Mouse (Mus musculus): ENCODE measurements around the gene Aqr. TPM values are rescaled to one million over a fixed set of nuclear protein-coding genes. Genes with fewer than 3 reads are reported as not detected.

Aqr gene
- 4.7 and 6.9 TPM in 2 replicates for polyA plus RNA-seq (2012; rRNA removed)

DNA sequence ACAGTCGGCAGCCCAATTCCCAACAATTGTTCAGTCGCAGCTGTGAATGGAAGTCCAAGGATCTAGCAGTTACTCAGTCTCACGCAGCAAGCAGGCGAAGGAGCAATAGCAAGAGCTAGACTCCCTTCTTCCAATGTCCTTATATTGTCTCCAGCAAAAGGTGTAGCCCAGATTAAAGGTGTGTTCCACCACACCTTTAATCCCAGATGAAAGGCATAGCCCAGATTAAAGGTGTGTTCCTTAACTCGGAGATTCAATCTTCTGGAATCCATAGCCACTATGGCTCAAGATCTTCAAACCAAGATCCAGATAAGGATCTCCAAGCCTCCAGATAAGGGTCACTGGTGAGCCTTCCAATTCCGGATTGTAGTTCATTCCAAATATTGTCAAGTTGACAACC lies at the start of gene Aqr:
Gene Aqr (minus strand): TSS at position 101 of the 400 bp plus-strand sequence.

DNA sequence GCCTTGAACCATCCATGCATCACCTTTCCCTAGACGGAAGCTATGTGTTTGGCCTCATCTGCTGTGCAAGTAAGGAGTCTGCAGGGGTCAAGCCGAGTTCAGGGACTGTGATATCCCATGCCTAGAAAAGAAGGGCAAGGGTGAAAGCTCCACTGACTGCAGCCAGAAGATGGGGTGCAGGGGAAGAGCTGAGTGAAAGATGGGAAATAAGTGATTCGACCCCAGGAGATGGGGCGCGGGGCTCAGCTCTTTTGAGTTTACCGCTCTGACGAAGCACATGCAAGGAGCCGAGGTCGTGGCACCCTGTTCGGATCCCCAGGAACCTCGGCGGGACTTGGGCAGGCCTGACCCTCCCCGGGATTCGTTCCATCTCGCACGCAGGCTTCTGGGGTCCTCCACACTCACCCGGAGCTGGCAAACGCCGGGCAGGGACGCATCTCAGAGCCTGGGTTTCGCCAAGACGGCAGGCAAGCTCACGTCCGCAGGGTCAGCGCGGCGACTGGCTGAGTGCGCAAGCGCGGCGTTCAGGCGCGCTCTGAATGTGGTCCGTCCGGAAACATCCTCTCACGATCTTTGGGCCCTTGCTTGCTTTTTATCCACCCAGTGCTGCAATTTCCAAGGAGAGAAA lies 14.2 kb upstream of the Aqr start, which contains the start of gene Zfp770:
Gene Zfp770 (minus strand): TSS at position 538 of the 628 bp plus-strand sequence.

DNA sequence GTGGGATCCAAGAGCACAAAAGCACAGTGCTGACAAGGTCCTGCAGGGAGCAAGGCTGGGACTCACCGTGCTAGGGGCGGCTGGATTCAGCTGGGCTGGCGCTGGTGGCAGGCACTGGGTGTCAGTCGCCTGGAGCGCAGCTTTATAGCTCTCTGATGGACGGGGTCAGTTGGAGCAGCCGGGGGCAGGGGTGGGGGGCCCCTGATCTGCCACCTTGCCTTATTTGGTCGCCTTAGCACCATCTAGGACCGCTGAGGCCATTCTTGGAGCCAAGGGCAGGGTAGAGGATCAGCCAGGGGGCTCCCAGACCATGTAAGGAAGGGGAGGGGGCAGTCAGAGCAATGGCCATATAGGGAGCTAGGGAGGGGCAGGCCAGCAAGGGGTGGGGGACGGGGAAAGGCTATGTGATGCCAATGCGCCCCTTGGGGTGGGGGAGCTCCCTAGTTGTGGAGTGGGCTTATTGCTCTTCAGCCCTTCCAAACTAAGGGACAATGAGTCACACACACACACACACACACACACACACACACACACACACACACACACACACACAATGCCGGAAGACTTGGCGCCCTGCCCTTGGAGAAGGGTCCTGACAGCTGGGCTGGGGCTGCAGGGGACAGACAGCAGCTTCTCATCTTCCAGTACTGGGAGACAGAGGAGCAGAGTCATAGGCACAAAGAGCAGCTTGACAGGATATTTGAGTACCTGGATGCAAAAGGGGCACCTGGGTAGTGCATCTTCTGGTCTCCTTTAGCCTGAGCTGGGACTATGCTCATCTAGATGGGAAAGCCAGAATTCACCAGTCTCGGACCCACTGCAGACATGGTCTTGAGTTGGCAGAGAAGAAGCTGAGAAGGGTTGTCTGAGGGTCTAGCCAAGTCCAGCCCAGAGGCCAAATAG lies 133.9 kb downstream of the Aqr start, which contains the start of gene Actc1:
Gene Actc1 (minus strand): TSS at position 853 of the 903 bp plus-strand sequence.

Other genes starting within 250 kb of the Aqr start
- gene Gjd2, start 173.4 kb downstream of the Aqr start, polyA plus RNA-seq (2012; rRNA removed): 0.08 and 0.14 TPM in 2 replicates
- 31.1 and 39.7 TPM in 2 replicates for gene Actc1, start 133.5 kb downstream of the Aqr start, polyA plus RNA-seq (2012; rRNA removed)
- 0.05 and 0.08 TPM in 2 replicates for gene Zfp770, start 14.4 kb upstream of the Aqr start, polyA plus RNA-seq (2012; rRNA removed)